Mouse (Mus musculus) liver, postnatal 0 days (tissue): Measurements from ENCODE around the gene Slc24a4. TPM values are rescaled to one million over a fixed set of nuclear protein-coding genes. Genes with fewer than 3 reads are reported as not detected.

Experiments used
- ATAC-seq: fragments of 200-750 bp; cut with Nextera tagmentation; 2 replicates; pipeline ENCODE4 v1.8.0; 2017; ENCODE audit warnings: mild to moderate bottlenecking, moderate library complexity
- DNase-seq: peaks from one replicate; pipeline ENCODE4 v3.0.0-alpha.2; 2016
- H3K27ac ChIP-seq: fragments of 300-500 bp; sonication (generic); 2 replicates; pipeline ENCODE4 v1.5.1; 2014; ENCODE audit warnings: antibody characterized with exemption, moderate library complexity, mild to moderate bottlenecking, low read depth
- H3K27me3 ChIP-seq: fragments of 300-500 bp; sonication (generic); 2 replicates; pipeline ENCODE4 v1.6.1; 2014; ENCODE audit warnings: low read length, control low read depth, mixed read lengths; ENCODE audit not compliant: insufficient read depth
- H3K36me3 ChIP-seq: fragments of 300-500 bp; sonication (generic); replicated peaks from 2 replicates; pipeline ENCODE4 v1.6.1; 2014; ENCODE audit warnings: mild to moderate bottlenecking, control low read depth, low read length, moderate library complexity, mixed read lengths; ENCODE audit not compliant: insufficient read depth
- H3K4me1 ChIP-seq: fragments of 300-500 bp; sonication (generic); 2 replicates; pipeline ENCODE4 v1.6.1; 2014; ENCODE audit warnings: antibody characterized with exemption, mild to moderate bottlenecking, control low read depth; ENCODE audit not compliant: insufficient read depth
- H3K4me2 ChIP-seq: fragments of 300-500 bp; sonication (generic); 2 replicates; pipeline ENCODE4 v1.6.1; 2014; ENCODE audit warnings: low read depth, mild to moderate bottlenecking, low read length, moderate library complexity, mixed read lengths
- H3K4me3 ChIP-seq: fragments of 300-500 bp; sonication (generic); 2 replicates; pipeline ENCODE4 v1.5.1; 2014; ENCODE audit warnings: low read depth, low read length
- H3K9ac ChIP-seq: fragments of 300-500 bp; sonication (generic); replicated peaks from 2 replicates; pipeline ENCODE4 v1.6.1; 2014; ENCODE audit warnings: mild to moderate bottlenecking, moderate library complexity
- H3K9me3 ChIP-seq: fragments of 300-500 bp; sonication (generic); 2 replicates; pipeline ENCODE4 v1.6.1; 2016; ENCODE audit warnings: mild to moderate bottlenecking, control low read depth, low read length, mixed read lengths
- CTCF ChIP-seq: sonication (generic); IDR thresholded peaks from 2 replicates; pipeline ENCODE4 v1.5.1; 2016; ENCODE audit warnings: antibody characterized with exemption, low read depth
- EP300 ChIP-seq: IDR thresholded peaks from 2 replicates; pipeline ENCODE4 v1.6.1; 2016; ENCODE audit warnings: antibody characterized with exemption, low read depth, mild to moderate bottlenecking
- WGBS: fragments of 180-500 bp; shearing (Covaris S2); extraction: QIAGEN DNeasy Blood & Tissue Kit; methylation state at CpG from one replicate; pipeline ENCODE4 v1.1.7; 2014; ENCODE audit not compliant: insufficient replicate concordance; 5-methylcytosine and 5-hydroxymethylcytosine counted together
- polyA plus RNA-seq: library from polyadenylated mRNA; unstranded; fragments of >200 nt; fragmentation: Nextera tagmentation; extraction: Ambion mirVana; gene quantifications from 2 replicates; pipeline ENCODE4 v1.2.1, GENCODE M21; 2015

The Slc24a4 gene
- polyA plus RNA-seq, 1 experiment from 2014 or later: 0.08 TPM

- 0 out of 2 replicates have a peak, but pooled peaks cover 2% of the 10 kb centered on the region for H3K36me3 ChIP-seq
- 46% methylated on average over 1 of the region's 1 CpGs for WGBS
- no peak overlapping the region for H3K4me2 ChIP-seq
- no peak for TF ChIP-seq EP300
- no peak for TF ChIP-seq CTCF
- no peak overlapping the region for H3K9ac ChIP-seq
- no peak for ATAC-seq
- H3K27ac ChIP-seq: peak overlapping the region; percentile 55
- peaks cover 69% of the 10 kb centered on the region for H3K4me1 ChIP-seq
- no peak overlapping the region for H3K4me3 ChIP-seq
- no peaks in the 10 kb centered on the region for H3K9me3 ChIP-seq
- no peaks in the 10 kb centered on the region for H3K27me3 ChIP-seq
- no peak for DNase-seq
These were observed 173.1 kb downstream of the Slc24a4 start for GRCm38 (mm10) chr12:102301585-102301984.

- no peak overlapping the region for H3K4me3 ChIP-seq
- 44% methylated on average over 9 of the region's 9 CpGs for WGBS
- H3K4me2 ChIP-seq: peak overlapping the region; percentile 11; the same call in 1 of the 2 replicates
- ATAC-seq (peak; percentile 15; the same call in 1 of the 2 replicates), DNase-seq (peak; percentile 55)
- TF ChIP-seq CTCF: no peak
- no peak for TF ChIP-seq EP300
- peak overlapping the region; percentile 72 for H3K27ac ChIP-seq
- no peaks in the 10 kb centered on the region for H3K9me3 ChIP-seq
- peaks cover 68% of the 10 kb centered on the region for H3K4me1 ChIP-seq
- 0 out of 2 replicates have a peak, but pooled peaks cover 2% of the 10 kb centered on the region for H3K36me3 ChIP-seq
- H3K27me3 ChIP-seq: no peaks in the 10 kb centered on the region
- 0 out of 2 replicates have a peak overlapping the region, but pooled peaks have one; percentile 38 for H3K9ac ChIP-seq
These were observed 173.8 kb downstream of the Slc24a4 start for GRCm38 (mm10) chr12:102302322-102302721.

GRCm38 (mm10) chr12:102302831-102303351, 174.4 kb downstream of the Slc24a4 start:
- peak overlapping the region; percentile 11; the same call in 1 of the 2 replicates for H3K4me2 ChIP-seq
- H3K27me3 ChIP-seq: no peaks in the 10 kb centered on the region
- H3K4me3 ChIP-seq: no peak overlapping the region
- no peaks in the 10 kb centered on the region for H3K9me3 ChIP-seq
- DNase-seq: peak; percentile 16
- no peak for ATAC-seq
- peak overlapping the region; percentile 38 for H3K9ac ChIP-seq
- TF ChIP-seq EP300: no peak
- TF ChIP-seq CTCF: no peak
- 46% methylated on average over 4 of the region's 4 CpGs for WGBS
- peaks cover 68% of the 10 kb centered on the region for H3K4me1 ChIP-seq
- H3K27ac ChIP-seq: peak overlapping the region; percentile 72
- 0 out of 2 replicates have a peak, but pooled peaks cover 2% of the 10 kb centered on the region for H3K36me3 ChIP-seq

GRCm38 (mm10) chr12:102303867-102304266, 175.3 kb downstream of the Slc24a4 start:
- Histone ChIP-seq H3K9me3 (no peaks in the 10 kb centered on the region), H3K4me2 (no peak overlapping the region), H3K27me3 (no peaks in the 10 kb centered on the region), H3K4me1 (peaks cover 72% of the 10 kb centered on the region), H3K9ac (no peak overlapping the region), H3K36me3 (0 out of 2 replicates have a peak, but pooled peaks cover 2% of the 10 kb centered on the region), H3K4me3 (no peak overlapping the region), H3K27ac (peak overlapping the region; percentile 72; the same call in 1 of the 2 replicates)
- TF ChIP-seq EP300 (no peak), CTCF (no peak)
- ATAC-seq (no peak), DNase-seq (no peak)
- WGBS: 48% methylated on average over 7 of the region's 7 CpGs

- no peak for TF ChIP-seq EP300
- TF ChIP-seq CTCF: no peak
- Histone ChIP-seq H3K27ac (peak overlapping the region; percentile 72), H3K4me1 (peaks cover 79% of the 10 kb centered on the region), H3K9me3 (no peaks in the 10 kb centered on the region), H3K36me3 (no peaks in the 10 kb centered on the region), H3K27me3 (no peaks in the 10 kb centered on the region), H3K4me2 (peak overlapping the region; percentile 22), H3K4me3 (no peak overlapping the region), H3K9ac (no peak overlapping the region)
- WGBS: 53% methylated on average over 10 of the region's 10 CpGs
- ATAC-seq (peak; percentile 86), DNase-seq (no peak)
These were observed 176.7 kb downstream of the Slc24a4 start for GRCm38 (mm10) chr12:102305069-102305836.

- DNase-seq: peak; percentile 60
- TF ChIP-seq CTCF: no peak
- TF ChIP-seq EP300: no peak
- Histone ChIP-seq H3K27me3 (no peaks in the 10 kb centered on the region), H3K4me2 (no peak overlapping the region), H3K27ac (peak overlapping the region; percentile 34; the same call in 1 of the 2 replicates), H3K4me1 (peaks cover 63% of the 10 kb centered on the region), H3K9me3 (no peaks in the 10 kb centered on the region), H3K4me3 (no peak overlapping the region), H3K9ac (no peak overlapping the region), H3K36me3 (peaks cover 4% of the 10 kb centered on the region)
- WGBS: 49% methylated on average over 6 of the region's 6 CpGs
- no peak for ATAC-seq
These were observed 179.5 kb downstream of the Slc24a4 start for GRCm38 (mm10) chr12:102308001-102308456.
